Mouse (Mus musculus) neural tube, embryonic 14.5 days (tissue): ENCODE measurements at regions not wholly inside any gene's neighbourhood (a gene's known extent, or its start where the extent isn't known, plus 50 kb on each side); places are given as distances from the start of the nearest gene placed in this dataset.
"Not testable (repeated sequence)": the region's sequence is repeated elsewhere in the genome, so short reads cannot be mapped to it uniquely, and the experiment has no call there.

Experiments used
- ATAC-seq: fragments of 200-750 bp; cut with Nextera tagmentation; 2 replicates; pipeline ENCODE4 v1.8.0; 2017; ENCODE audit warnings: low read depth, mild to moderate bottlenecking, moderate TSS enrichment, moderate library complexity
- H3K27ac ChIP-seq: fragments of 300-500 bp; sonication (generic); 2 replicates; pipeline ENCODE4 v1.5.1; 2014; ENCODE audit warnings: low read depth, mild to moderate bottlenecking, control low read depth, low read length, moderate library complexity, mixed read lengths
- H3K27me3 ChIP-seq: fragments of 300-500 bp; sonication (generic); 2 replicates; pipeline ENCODE4 v1.6.1; 2014; ENCODE audit warnings: low read length; ENCODE audit not compliant: control insufficient read depth, insufficient read depth
- H3K36me3 ChIP-seq: fragments of 300-500 bp; sonication (generic); 2 replicates; pipeline ENCODE4 v1.6.1; 2014; ENCODE audit warnings: low read length, mixed read lengths; ENCODE audit not compliant: control insufficient read depth, insufficient read depth
- H3K4me1 ChIP-seq: fragments of 300-500 bp; sonication (generic); 2 replicates; pipeline ENCODE4 v1.6.1; 2014; ENCODE audit warnings: low read length; ENCODE audit not compliant: control insufficient read depth, insufficient read depth
- H3K4me2 ChIP-seq: fragments of 300-500 bp; sonication (generic); 2 replicates; pipeline ENCODE4 v1.6.1; 2014; ENCODE audit warnings: mild to moderate bottlenecking, low read depth, low read length, control low read depth
- H3K4me3 ChIP-seq: fragments of 300-500 bp; sonication (generic); 2 replicates; pipeline ENCODE4 v1.5.1; 2014; ENCODE audit warnings: low read depth, low read length, control low read depth, mixed read lengths
- H3K9ac ChIP-seq: fragments of 300-500 bp; sonication (generic); replicated peaks from 2 replicates; pipeline ENCODE4 v1.6.1; 2014; ENCODE audit warnings: low read depth, mild to moderate bottlenecking, control low read depth, low read length, mixed read lengths
- H3K9me3 ChIP-seq: fragments of 300-500 bp; sonication (generic); 2 replicates; pipeline ENCODE4 v1.6.1; 2016; ENCODE audit warnings: low read length; ENCODE audit not compliant: control insufficient read depth
- WGBS: fragments of 180-500 bp; shearing (Covaris S2); extraction: QIAGEN DNeasy Blood & Tissue Kit; methylation state at CpG from one replicate; pipeline ENCODE4 v1.1.7; 2014; 5-methylcytosine and 5-hydroxymethylcytosine counted together

DNA sequence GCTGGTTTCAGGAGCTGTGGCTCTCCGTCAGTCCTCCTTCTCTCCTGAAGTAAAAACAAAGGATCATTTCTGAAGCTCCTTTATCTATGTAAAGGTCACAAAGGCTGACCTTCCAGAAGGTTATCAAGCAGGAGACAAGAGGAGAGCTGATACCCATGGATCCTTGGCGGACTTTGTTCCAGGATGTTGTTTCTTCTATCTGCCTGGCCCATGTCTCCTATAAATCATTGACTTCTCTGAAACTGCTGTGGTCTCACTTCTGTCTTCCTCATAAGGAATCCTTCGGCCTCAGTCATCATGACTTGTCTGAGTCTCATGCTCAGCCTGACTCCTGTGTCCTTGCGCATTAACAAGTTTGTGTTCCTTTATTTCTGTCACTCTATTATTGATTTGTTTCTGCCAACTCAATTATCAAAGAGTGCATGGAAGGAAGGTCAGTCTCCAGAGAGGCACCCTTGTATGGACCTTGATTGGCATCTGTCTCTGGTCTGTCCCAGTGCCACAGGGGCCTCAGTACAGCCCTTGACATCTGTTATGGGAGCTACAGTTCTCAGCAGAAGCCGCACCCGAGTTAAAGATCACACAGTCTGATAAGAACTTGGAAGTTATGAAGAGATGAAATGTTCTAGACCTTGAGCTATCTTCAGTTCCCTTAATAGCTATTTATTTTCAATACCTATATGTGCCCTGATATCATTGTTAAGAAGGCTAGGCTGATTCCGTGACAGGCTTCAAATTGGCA lies 53.2 kb upstream of the Dazl start:
- ATAC-seq = no peak
- Histone ChIP-seq H3K4me1 (no peaks in the 10 kb centered on the region), H3K4me2 (no peak overlapping the region), H3K27me3 (no peaks in the 10 kb centered on the region), H3K9ac (no peak overlapping the region), H3K4me3 (no peak overlapping the region), H3K27ac (no peak overlapping the region), H3K36me3 (no peaks in the 10 kb centered on the region), H3K9me3 (no peaks in the 10 kb centered on the region)
- WGBS = 94% methylated on average over 7 of the region's 7 CpGs

GRCm38 (mm10) chr17:50353818-50354217 lies 60.4 kb upstream of the Dazl start:
- not testable (repeated sequence) for ATAC-seq

GRCm38 (mm10) chr17:50354357-50354756 lies 60.9 kb upstream of the Dazl start:
- Histone ChIP-seq H3K27ac (no peak overlapping the region), H3K9ac (no peak overlapping the region), H3K4me3 (no peak overlapping the region), H3K36me3 (no peaks in the 10 kb centered on the region), H3K27me3 (no peaks in the 10 kb centered on the region), H3K9me3 (no peaks in the 10 kb centered on the region), H3K4me2 (no peak overlapping the region), H3K4me1 (no peaks in the 10 kb centered on the region)
- ATAC-seq = no peak
- 94% methylated on average over 6 of the region's 6 CpGs for WGBS

More at GRCm38 (mm10) chr17:50353818-50354217, 60.4 kb upstream of the Dazl start:
- H3K27me3 ChIP-seq, H3K4me1 ChIP-seq, H3K9me3 ChIP-seq, H3K27ac ChIP-seq, H3K4me2 ChIP-seq, H3K4me3 ChIP-seq, H3K9ac ChIP-seq, H3K36me3 ChIP-seq: not testable (repeated sequence)
- 68% methylated on average over 2 of the region's 2 CpGs for WGBS

- no peaks in the 10 kb centered on the region for H3K36me3 ChIP-seq
- no peak overlapping the region for H3K9ac ChIP-seq
- no peaks in the 10 kb centered on the region for H3K27me3 ChIP-seq
- no peaks in the 10 kb centered on the region for H3K9me3 ChIP-seq
- H3K27ac ChIP-seq = no peak overlapping the region
- H3K4me1 ChIP-seq = no peaks in the 10 kb centered on the region
- ATAC-seq = no peak
- no peak overlapping the region for H3K4me3 ChIP-seq
- no peak overlapping the region for H3K4me2 ChIP-seq
- 84% methylated on average over 9 of the region's 9 CpGs for WGBS
These were observed 68.3 kb upstream of the Dazl start for GRCm38 (mm10) chr17:50361657-50362233.

- Histone ChIP-seq H3K9ac (no peak overlapping the region), H3K4me2 (no peak overlapping the region), H3K27ac (no peak overlapping the region), H3K36me3 (no peaks in the 10 kb centered on the region), H3K27me3 (no peaks in the 10 kb centered on the region), H3K4me1 (no peaks in the 10 kb centered on the region), H3K9me3 (no peaks in the 10 kb centered on the region), H3K4me3 (no peak overlapping the region)
- 77% methylated on average over 7 of the region's 7 CpGs for WGBS
- no peak for ATAC-seq
These were observed 72.0 kb upstream of the Dazl start for GRCm38 (mm10) chr17:50365396-50365795.

- ATAC-seq = no peak
- H3K27me3 ChIP-seq = no peaks in the 10 kb centered on the region
- H3K9ac ChIP-seq = no peak overlapping the region
- no peak overlapping the region for H3K4me2 ChIP-seq
- no peak overlapping the region for H3K4me3 ChIP-seq
- no peaks in the 10 kb centered on the region for H3K4me1 ChIP-seq
- 80% methylated on average over 5 of the region's 5 CpGs for WGBS
- H3K27ac ChIP-seq = no peak overlapping the region
- H3K36me3 ChIP-seq = no peaks in the 10 kb centered on the region
- H3K9me3 ChIP-seq = no peaks in the 10 kb centered on the region
These were observed 72.7 kb upstream of the Dazl start for GRCm38 (mm10) chr17:50366181-50366580.

GRCm38 (mm10) chr17:50369216-50369875 lies 75.9 kb upstream of the Dazl start:
- Histone ChIP-seq H3K9ac (no peak overlapping the region), H3K9me3 (no peaks in the 10 kb centered on the region), H3K36me3 (no peaks in the 10 kb centered on the region), H3K4me1 (no peaks in the 10 kb centered on the region), H3K4me2 (no peak overlapping the region), H3K4me3 (no peak overlapping the region), H3K27me3 (no peaks in the 10 kb centered on the region), H3K27ac (no peak overlapping the region)
- no peak for ATAC-seq
- 86% methylated on average over 6 of the region's 6 CpGs for WGBS

DNA sequence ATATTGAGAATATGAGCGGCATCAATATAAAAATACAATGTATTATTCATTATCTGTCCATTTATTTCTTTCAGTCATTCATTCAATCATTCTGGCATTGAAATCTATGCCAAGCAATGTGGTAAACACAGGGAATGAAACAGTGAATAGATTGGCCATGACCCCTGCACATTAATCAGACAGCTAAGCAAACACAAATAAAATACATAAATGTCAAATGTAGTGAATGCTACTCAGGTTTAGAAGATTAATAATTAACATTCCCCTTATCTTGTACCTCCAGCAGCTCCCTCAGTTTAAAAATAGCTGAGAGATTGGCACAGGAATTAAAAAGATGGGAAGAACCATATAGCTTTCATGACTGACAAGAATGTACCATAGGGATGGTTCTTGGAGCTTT lies 77.0 kb upstream of the Dazl start:
- H3K9me3 ChIP-seq = no peaks in the 10 kb centered on the region
- no peak overlapping the region for H3K9ac ChIP-seq
- no peak for ATAC-seq
- no peak overlapping the region for H3K4me3 ChIP-seq
- no peak overlapping the region for H3K4me2 ChIP-seq
- 90% methylated on average over 1 of the region's 1 CpGs for WGBS
- no peaks in the 10 kb centered on the region for H3K36me3 ChIP-seq
- no peak overlapping the region for H3K27ac ChIP-seq
- no peaks in the 10 kb centered on the region for H3K27me3 ChIP-seq
- no peaks in the 10 kb centered on the region for H3K4me1 ChIP-seq

GRCm38 (mm10) chr17:50373496-50374141 lies 80.2 kb upstream of the Dazl start:
- no peaks in the 10 kb centered on the region for H3K4me1 ChIP-seq
- WGBS = 84% methylated on average over 5 of the region's 5 CpGs
- H3K9ac ChIP-seq = no peak overlapping the region
- H3K36me3 ChIP-seq = no peaks in the 10 kb centered on the region
- no peak overlapping the region for H3K4me3 ChIP-seq
- H3K27ac ChIP-seq = no peak overlapping the region
- ATAC-seq = no peak
- no peak overlapping the region for H3K4me2 ChIP-seq
- H3K27me3 ChIP-seq = no peaks in the 10 kb centered on the region
- no peaks in the 10 kb centered on the region for H3K9me3 ChIP-seq
